Mouse (Mus musculus) limb, embryonic 15.5 days (tissue): ENCODE data around the gene Mlph. TPM values are rescaled to one million over a fixed set of nuclear protein-coding genes. Genes with fewer than 3 reads are reported as not detected.

Source experiments
- ATAC-seq: fragments of 200-750 bp; cut with Nextera tagmentation; 2 replicates; pipeline ENCODE4 v1.8.0; 2017; ENCODE audit warnings: low read depth, moderate TSS enrichment; ENCODE audit not compliant: insufficient number of reproducible peaks, low FRiP score, low TSS enrichment
- H3K27ac ChIP-seq: fragments of 300-500 bp; sonication (generic); 2 replicates; pipeline ENCODE4 v1.5.1; 2015; ENCODE audit warnings: moderate library complexity, mild to moderate bottlenecking, inconsistent platforms
- H3K27me3 ChIP-seq: fragments of 300-500 bp; sonication (generic); 2 replicates; pipeline ENCODE4 v1.6.1; 2015; ENCODE audit warnings: inconsistent platforms
- H3K36me3 ChIP-seq: fragments of 300-500 bp; sonication (generic); 2 replicates; pipeline ENCODE4 v1.6.1; 2015; ENCODE audit warnings: inconsistent platforms
- H3K4me1 ChIP-seq: fragments of 300-500 bp; sonication (generic); 2 replicates; pipeline ENCODE4 v1.6.1; 2015; ENCODE audit warnings: inconsistent platforms
- H3K4me2 ChIP-seq: fragments of 300-500 bp; sonication (generic); 2 replicates; pipeline ENCODE4 v1.6.1; 2015; ENCODE audit warnings: mild to moderate bottlenecking, inconsistent platforms
- H3K4me3 ChIP-seq: fragments of 300-500 bp; sonication (generic); 2 replicates; pipeline ENCODE4 v1.5.1; 2015; ENCODE audit warnings: mild to moderate bottlenecking, inconsistent platforms
- H3K9ac ChIP-seq: fragments of 300-500 bp; sonication (generic); 2 replicates; pipeline ENCODE4 v1.6.1; 2015; ENCODE audit warnings: inconsistent platforms
- H3K9me3 ChIP-seq: fragments of 300-500 bp; sonication (generic); 2 replicates; pipeline ENCODE4 v1.6.1; 2016; ENCODE audit warnings: inconsistent platforms
- WGBS: fragments of 180-500 bp; shearing (Covaris S2); methylation state at CpG from one replicate; pipeline ENCODE4 v1.1.7; 2015; 5-methylcytosine and 5-hydroxymethylcytosine counted together
- polyA plus RNA-seq: library from polyadenylated mRNA; unstranded; fragments of >200 nt; fragmentation: Nextera tagmentation; extraction: Ambion mirVana; gene quantifications from 2 replicates; pipeline ENCODE4 v1.2.1, GENCODE M21; 2015

Gene Mlph
- polyA plus RNA-seq, 1 experiment from 2014 or later: 1.4 TPM

- WGBS: 50% methylated on average over 10 of the region's 10 CpGs
- Histone ChIP-seq H3K4me2 (no peak overlapping the region), H3K27me3 (no peaks in the 10 kb centered on the region; the same call in 1 of the 2 replicates), H3K9ac (no peak overlapping the region), H3K9me3 (no peaks in the 10 kb centered on the region), H3K36me3 (no peaks in the 10 kb centered on the region), H3K4me3 (peak overlapping the region; percentile 62; the same call in 1 of the 2 replicates), H3K27ac (no peak overlapping the region), H3K4me1 (peaks cover 23% of the 10 kb centered on the region)
- ATAC-seq: no peak
Measured at GRCm38 (mm10) chr1:90999911-91000601, 85.2 kb downstream of the Mlph start.

Other genes with a start within 250 kb of the Mlph start
- 183 and 219 TPM in 2 replicates for gene Col6a3, start 71.1 kb upstream of the Mlph start, polyA plus RNA-seq
- gene Prlh, start 38.0 kb downstream of the Mlph start, polyA plus RNA-seq: not detected in 2 replicates
- gene Rab17, start 54.6 kb downstream of the Mlph start, polyA plus RNA-seq: 2.4 and 2.5 TPM in 2 replicates
- 56.8 and 72.0 TPM in 2 replicates for gene Lrrfip1, start 83.7 kb downstream of the Mlph start, polyA plus RNA-seq
- 0.65 and 0.94 TPM in 2 replicates for gene Rbm44, start 230.0 kb downstream of the Mlph start, polyA plus RNA-seq